Mouse (Mus musculus) cerebellum, adult 2 months (tissue): ENCODE data around the gene Runx1.

ENCODE experiments used
- CTCF ChIP-seq: fragments of 200-500 bp; IDR thresholded peaks from 2 replicates; pipeline ENCODE4 v1.5.1; 2011; ENCODE audit warnings: low read depth, mild to moderate bottlenecking, control low read depth, low read length, moderate library complexity, borderline replicate concordance; ENCODE audit not compliant: insufficient read depth
- POLR2A ChIP-seq: fragments of 200-500 bp; IDR thresholded peaks from 2 replicates; pipeline ENCODE4 v1.6.1; 2011; ENCODE audit warnings: low read length, control low read depth, borderline replicate concordance; ENCODE audit not compliant: insufficient read depth

DNA sequence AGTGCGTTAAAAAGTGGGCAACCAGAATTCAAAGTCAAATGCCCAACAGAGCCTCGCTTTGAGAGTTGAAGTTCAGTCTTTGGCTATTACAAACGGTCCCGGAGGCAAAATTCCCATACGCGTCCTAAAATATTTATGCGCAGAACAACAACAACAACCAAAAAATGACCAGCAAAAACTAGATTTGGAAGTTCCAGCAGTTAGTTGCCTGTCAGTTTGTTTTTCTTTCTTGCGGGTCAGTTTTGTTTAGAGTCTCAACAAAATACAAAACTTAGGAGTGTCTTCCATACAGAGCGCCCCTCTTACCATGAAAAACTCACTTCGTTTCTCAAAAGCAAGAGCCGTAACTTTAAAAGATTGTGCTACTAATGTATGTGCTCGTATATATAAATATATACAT, 130.0 kb downstream of the Runx1 start:
- TF ChIP-seq POLR2A (no peak), CTCF (no peak)
